Mouse (Mus musculus): ENCODE results near the gene Mpzl2.

GRCm38 (mm10) chr9:45022800-45023199 lies 16.8 kb upstream of the Mpzl2 start:
- no peak for TF ChIP-seq POLR2A (IDR thresholded peaks at IDR 0.05; ENCODE audit: low read depth, low read length)
- TF ChIP-seq CTCF (conservative IDR thresholded peaks at IDR 0.05; ENCODE audit: insufficient read depth, insufficient read length, low read depth, low read length), result peak; percentile 77

Measured in kidney, adult 2 months (tissue).